Mouse (Mus musculus): ENCODE measurements at regions not wholly inside any gene's neighbourhood (a gene's known extent, or its start where the extent isn't known, plus 50 kb on each side); places are given as distances from the start of the nearest gene placed in this dataset.

GRCm38 (mm10) chr1:50806821-50807220 is 93.6 kb upstream of the Tmeff2 start:
- DNase-seq (ENCODE audit: low spot score) (peak; percentile 35), ATAC-seq (peak; percentile 44; the same call in 1 of the 2 replicates)
- H3K36me3 ChIP-seq (ENCODE audit: control insufficient read depth, insufficient read depth, low read length) = no peaks in the 10 kb centered on the region
- H3K9me3 ChIP-seq (replicated peaks; ENCODE audit: control insufficient read depth, low read length) = no peaks in the 10 kb centered on the region
- no peaks in the 10 kb centered on the region for H3K4me1 ChIP-seq (ENCODE audit: control insufficient read depth, insufficient read depth, low read length)
- H3K27me3 ChIP-seq (replicated peaks; ENCODE audit: control insufficient read depth, insufficient read depth, low read length) = no peaks in the 10 kb centered on the region
- H3K9ac ChIP-seq (ENCODE audit: low read length) = no peak overlapping the region
- H3K27ac ChIP-seq (ENCODE audit: low read depth, low read length) = no peak overlapping the region
- H3K4me3 ChIP-seq (ENCODE audit: low read depth, low read length) = no peak overlapping the region
- H3K4me2 ChIP-seq (ENCODE audit: low read length) = no peak overlapping the region
- 60% methylated on average over 1 of the region's 1 CpGs for WGBS

DNA sequence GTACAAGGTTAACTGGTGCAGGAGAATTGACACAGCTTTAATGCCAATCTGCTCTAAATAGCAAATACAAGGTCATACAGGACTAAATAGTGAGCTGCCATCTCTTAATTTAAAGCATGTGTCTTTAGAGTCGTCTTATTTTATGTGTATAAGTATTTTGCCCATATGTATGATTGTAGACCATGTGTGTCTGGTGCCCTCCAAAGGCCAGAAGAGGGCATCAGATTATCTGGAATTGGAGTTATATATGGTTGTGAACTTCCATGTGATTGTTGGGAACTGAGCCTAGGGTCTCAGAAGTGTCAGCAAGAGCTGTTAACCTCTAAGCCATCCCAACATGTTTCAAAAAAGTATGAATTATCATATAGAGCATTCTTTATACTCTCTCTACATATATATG is 68.8 kb upstream of the Tmeff2 start:
- H3K9ac ChIP-seq (ENCODE audit: low read length) = no peak overlapping the region
- 69% methylated on average over 1 of the region's 1 CpGs for WGBS
- no peak for DNase-seq (ENCODE audit: low spot score)
- H3K4me3 ChIP-seq (ENCODE audit: low read depth, low read length) = no peak overlapping the region
- no peak for ATAC-seq
- H3K36me3 ChIP-seq (ENCODE audit: control insufficient read depth, insufficient read depth, low read length) = no peaks in the 10 kb centered on the region
- no peak overlapping the region for H3K27ac ChIP-seq (ENCODE audit: low read depth, low read length)
- no peaks in the 10 kb centered on the region for H3K9me3 ChIP-seq (replicated peaks; ENCODE audit: control insufficient read depth, low read length)
- H3K27me3 ChIP-seq (replicated peaks; ENCODE audit: control insufficient read depth, insufficient read depth, low read length) = no peaks in the 10 kb centered on the region
- no peaks in the 10 kb centered on the region for H3K4me1 ChIP-seq (ENCODE audit: control insufficient read depth, insufficient read depth, low read length)
- H3K4me2 ChIP-seq (ENCODE audit: low read length) = no peak overlapping the region

DNA sequence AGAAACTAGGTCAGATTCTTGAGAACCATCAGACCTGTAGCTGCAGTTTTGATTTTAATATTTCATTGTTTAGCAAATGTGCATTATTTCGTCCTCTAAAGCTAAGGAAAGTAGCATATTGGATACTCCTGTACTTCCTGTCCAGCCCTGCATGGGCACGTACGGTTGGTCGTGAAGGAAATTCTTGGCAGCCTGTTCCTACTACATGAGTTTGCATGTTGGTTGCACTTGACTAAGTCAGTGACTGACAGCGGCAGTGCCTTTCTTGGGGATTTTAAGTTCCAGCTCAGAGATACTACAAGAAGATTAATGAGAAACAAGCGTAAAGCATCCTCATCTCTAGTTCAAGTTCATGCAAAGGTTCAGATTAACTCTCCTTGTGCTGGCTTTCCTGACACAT is 64.3 kb upstream of the Tmeff2 start:
- H3K27me3 ChIP-seq (replicated peaks; ENCODE audit: control insufficient read depth, insufficient read depth, low read length) = no peaks in the 10 kb centered on the region
- no peak for ATAC-seq

GRCm38 (mm10) chr1:50847156-50847555 is 53.3 kb upstream of the Tmeff2 start:
- no peaks in the 10 kb centered on the region for H3K9me3 ChIP-seq (replicated peaks; ENCODE audit: control insufficient read depth, low read length)
- no peaks in the 10 kb centered on the region for H3K4me1 ChIP-seq (ENCODE audit: control insufficient read depth, insufficient read depth, low read length)
- DNase-seq (ENCODE audit: low spot score) (peak; percentile 11), ATAC-seq (no peak)
- no peak overlapping the region for H3K27ac ChIP-seq (ENCODE audit: low read depth, low read length)
- 84% methylated on average over 1 of the region's 1 CpGs for WGBS
- H3K36me3 ChIP-seq (ENCODE audit: control insufficient read depth, insufficient read depth, low read length) = no peaks in the 10 kb centered on the region
- H3K9ac ChIP-seq (ENCODE audit: low read length) = no peak overlapping the region
- no peak overlapping the region for H3K4me2 ChIP-seq (ENCODE audit: low read length)
- H3K27me3 ChIP-seq (replicated peaks; ENCODE audit: control insufficient read depth, insufficient read depth, low read length) = no peaks in the 10 kb centered on the region
- H3K4me3 ChIP-seq (ENCODE audit: low read depth, low read length) = no peak overlapping the region

More for the DNA sequence above, 64.3 kb upstream of the Tmeff2 start:
- H3K4me3 ChIP-seq (ENCODE audit: low read depth, low read length) = no peak overlapping the region
- no peaks in the 10 kb centered on the region for H3K9me3 ChIP-seq (replicated peaks; ENCODE audit: control insufficient read depth, low read length)
- WGBS = 88% methylated on average over 6 of the region's 6 CpGs
- no peak overlapping the region for H3K27ac ChIP-seq (ENCODE audit: low read depth, low read length)
- DNase-seq (ENCODE audit: low spot score) = no peak
- no peaks in the 10 kb centered on the region for H3K4me1 ChIP-seq (ENCODE audit: control insufficient read depth, insufficient read depth, low read length)
- H3K36me3 ChIP-seq (ENCODE audit: control insufficient read depth, insufficient read depth, low read length) = no peaks in the 10 kb centered on the region
- no peak overlapping the region for H3K9ac ChIP-seq (ENCODE audit: low read length)
- no peak overlapping the region for H3K4me2 ChIP-seq (ENCODE audit: low read length)
